Mouse (Mus musculus): ENCODE measurements around the gene Map4k4. TPM values are rescaled to one million over a fixed set of nuclear protein-coding genes. Genes with fewer than 3 reads are reported as not detected.

Map4k4 gene
- total and polyA plus RNA-seq, 2 experiments from 2014 or later, result 21.3 to 241 TPM

DNA sequence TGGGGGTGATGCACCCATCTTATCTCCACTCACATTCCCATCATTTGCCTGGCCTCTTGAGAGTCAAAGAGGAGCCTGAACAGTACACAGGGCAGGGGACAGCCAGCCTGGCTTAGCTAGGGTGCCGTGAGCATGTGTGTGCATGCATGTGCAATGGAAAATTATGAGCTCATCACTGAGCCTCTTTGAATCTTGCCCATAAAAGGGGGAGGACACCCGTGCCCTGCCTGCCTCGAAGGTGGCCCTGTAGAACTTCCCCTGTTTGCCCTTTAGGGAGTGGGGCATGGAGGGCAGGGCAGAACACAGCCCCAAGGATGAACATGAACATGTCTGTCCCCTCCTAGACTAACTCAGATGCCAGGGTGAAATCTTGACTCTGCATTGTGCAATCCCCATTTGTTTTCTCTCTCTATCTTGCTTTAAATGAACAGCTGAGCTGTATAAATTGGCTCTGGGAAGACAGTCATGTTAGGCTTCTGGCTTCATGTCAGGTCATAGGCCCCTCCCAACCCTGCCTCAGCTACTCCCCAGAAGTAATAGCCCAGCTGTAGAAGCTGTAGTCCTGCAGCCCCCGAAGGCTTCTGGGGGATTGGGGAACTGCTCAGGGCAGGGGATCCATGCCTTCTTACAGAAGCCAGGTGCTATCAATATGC lies 158.5 kb downstream of the Map4k4 start:
- H3K27ac ChIP-seq (ENCODE audit: low read depth, low read length), result no peak overlapping the region
- H3K4me1 ChIP-seq (ENCODE audit: insufficient read depth), result no peaks in the 10 kb centered on the region
- H3K36me3 ChIP-seq (ENCODE audit: insufficient read depth), result no peaks in the 10 kb centered on the region
- ATAC-seq, result no peak; the same call in 1 of the 2 replicates
- TF ChIP-seq CTCF (IDR thresholded peaks at IDR 0.05; ENCODE audit: low read depth), result no peak
- no peak overlapping the region for H3K9ac ChIP-seq
- 85% methylated on average over 4 of the region's 4 CpGs for WGBS
- H3K27me3 ChIP-seq (ENCODE audit: insufficient read depth, low read length), result no peaks in the 10 kb centered on the region
- no peak for DNase-seq
- no peaks in the 10 kb centered on the region for H3K9me3 ChIP-seq (ENCODE audit: low read length)
- no peak overlapping the region for H3K4me3 ChIP-seq (ENCODE audit: low read depth, low read length)
- no peak overlapping the region for H3K4me2 ChIP-seq (ENCODE audit: low read depth)

DNA sequence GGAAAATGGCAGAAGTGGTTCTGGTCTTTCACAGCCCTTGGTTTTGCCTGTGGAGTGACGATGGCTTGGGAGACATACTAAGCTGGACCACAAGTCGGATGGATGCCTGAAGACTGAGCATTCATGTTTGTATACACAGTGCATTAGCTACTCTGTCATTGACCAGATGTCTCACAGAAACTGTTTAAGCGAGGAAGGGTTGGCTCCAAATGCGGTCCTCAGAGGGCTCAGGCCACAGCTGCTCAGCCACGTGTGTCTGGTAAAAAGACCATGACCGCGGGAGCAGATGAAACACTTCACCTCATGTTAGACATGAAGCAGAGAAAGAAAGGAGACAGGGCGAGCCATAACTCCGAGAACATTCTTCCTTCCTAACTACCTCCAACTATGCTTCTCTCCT lies 160.6 kb downstream of the Map4k4 start:
- ATAC-seq (no peak), DNase-seq (no peak)
- Histone ChIP-seq H3K4me1 (ENCODE audit: insufficient read depth) (no peaks in the 10 kb centered on the region), H3K9ac (no peak overlapping the region), H3K9me3 (ENCODE audit: low read length) (no peaks in the 10 kb centered on the region), H3K4me3 (ENCODE audit: low read depth, low read length) (no peak overlapping the region), H3K27me3 (ENCODE audit: insufficient read depth, low read length) (no peaks in the 10 kb centered on the region), H3K36me3 (ENCODE audit: insufficient read depth) (no peaks in the 10 kb centered on the region), H3K27ac (ENCODE audit: low read depth, low read length) (no peak overlapping the region), H3K4me2 (ENCODE audit: low read depth) (no peak overlapping the region)
- WGBS, result 83% methylated on average over 9 of the region's 9 CpGs
- TF ChIP-seq CTCF (IDR thresholded peaks at IDR 0.05; ENCODE audit: low read depth), result no peak

GRCm38 (mm10) chr1:40063409-40063808 lies 162.7 kb downstream of the Map4k4 start:
- H3K4me3 ChIP-seq (ENCODE audit: low read depth, low read length), result no peak overlapping the region
- peak; percentile 65 for ATAC-seq
- no peaks in the 10 kb centered on the region for H3K36me3 ChIP-seq (ENCODE audit: insufficient read depth)
- no peaks in the 10 kb centered on the region for H3K4me1 ChIP-seq (ENCODE audit: insufficient read depth)
- H3K27me3 ChIP-seq (ENCODE audit: insufficient read depth, low read length), result no peaks in the 10 kb centered on the region
- no peak overlapping the region for H3K4me2 ChIP-seq (ENCODE audit: low read depth)
- TF ChIP-seq CTCF (IDR thresholded peaks at IDR 0.05; ENCODE audit: low read depth), result no peak
- peak overlapping the region; percentile 54; the same call in 1 of the 2 replicates for H3K27ac ChIP-seq (ENCODE audit: low read depth, low read length)
- H3K9ac ChIP-seq, result no peak overlapping the region
- H3K9me3 ChIP-seq (ENCODE audit: low read length), result no peaks in the 10 kb centered on the region
- WGBS, result 50% methylated on average over 4 of the region's 4 CpGs
- peak; percentile 25 for DNase-seq

DNA sequence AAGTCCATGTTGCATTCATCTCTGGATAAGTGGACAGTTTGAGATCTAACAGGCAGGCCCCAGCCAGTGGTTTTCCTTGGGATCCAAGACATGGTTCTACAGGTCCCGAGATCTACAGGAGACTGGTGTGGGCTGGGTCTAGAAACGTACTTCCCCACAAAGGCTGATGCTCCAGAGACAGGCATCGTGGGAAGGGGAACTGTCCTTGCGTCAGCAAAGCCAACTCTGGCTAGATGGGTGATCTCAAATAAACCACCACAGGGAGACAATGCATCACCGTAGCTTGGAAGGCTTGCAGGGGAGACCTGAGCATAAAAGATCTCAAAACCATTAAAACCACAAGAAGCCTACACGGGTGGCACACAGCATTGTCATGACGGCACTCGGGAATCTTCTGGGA lies 163.8 kb downstream of the Map4k4 start:
- no peak for ATAC-seq
- Histone ChIP-seq H3K4me3 (ENCODE audit: low read depth, low read length) (no peak overlapping the region), H3K36me3 (ENCODE audit: insufficient read depth) (no peaks in the 10 kb centered on the region), H3K4me1 (ENCODE audit: insufficient read depth) (no peaks in the 10 kb centered on the region), H3K4me2 (ENCODE audit: low read depth) (no peak overlapping the region), H3K9ac (no peak overlapping the region), H3K27me3 (ENCODE audit: insufficient read depth, low read length) (no peaks in the 10 kb centered on the region), H3K27ac (ENCODE audit: low read depth, low read length) (no peak overlapping the region), H3K9me3 (ENCODE audit: low read length) (no peaks in the 10 kb centered on the region)
- DNase-seq, result no peak
- 90% methylated on average over 8 of the region's 8 CpGs for WGBS
- no peak for TF ChIP-seq CTCF (IDR thresholded peaks at IDR 0.05; ENCODE audit: low read depth)

DNA sequence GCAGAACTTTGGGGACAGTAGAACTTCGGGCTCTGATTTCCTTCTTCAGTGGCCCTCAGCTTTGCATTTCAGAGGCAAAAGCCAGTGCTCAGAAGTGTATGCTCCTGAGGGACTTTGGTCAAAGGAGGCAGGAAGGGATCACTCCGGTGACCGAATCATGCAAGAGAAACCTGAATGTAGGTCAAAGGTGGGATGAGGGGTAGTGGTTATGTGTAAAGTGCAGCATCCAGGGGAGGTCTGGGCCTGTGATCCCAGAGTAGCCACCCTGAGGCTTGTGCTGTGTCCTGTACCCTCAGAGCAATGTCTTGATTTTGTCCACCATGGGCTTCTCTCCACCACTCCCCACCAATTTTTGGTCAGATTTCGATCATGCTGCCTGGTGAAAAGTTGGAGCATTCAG lies 171.8 kb downstream of the Map4k4 start:
- H3K4me2 ChIP-seq (ENCODE audit: low read depth), result no peak overlapping the region
- ATAC-seq, result no peak
- WGBS, result 87% methylated on average over 4 of the region's 4 CpGs
- DNase-seq, result no peak
- no peaks in the 10 kb centered on the region for H3K27me3 ChIP-seq (ENCODE audit: insufficient read depth, low read length)
- no peak overlapping the region for H3K9ac ChIP-seq
- no peak overlapping the region for H3K4me3 ChIP-seq (ENCODE audit: low read depth, low read length)
- no peak overlapping the region for H3K27ac ChIP-seq (ENCODE audit: low read depth, low read length)
- no peak for TF ChIP-seq CTCF (IDR thresholded peaks at IDR 0.05; ENCODE audit: low read depth)
- H3K9me3 ChIP-seq (ENCODE audit: low read length), result no peaks in the 10 kb centered on the region
- H3K36me3 ChIP-seq (ENCODE audit: insufficient read depth), result no peaks in the 10 kb centered on the region
- H3K4me1 ChIP-seq (ENCODE audit: insufficient read depth), result no peaks in the 10 kb centered on the region

- H3K27ac ChIP-seq (ENCODE audit: low read depth, low read length), result no peak within 1 kb of the TSS
- no peaks in the 10 kb centered on the region for H3K9me3 ChIP-seq (ENCODE audit: low read length)
- H3K4me1 ChIP-seq (ENCODE audit: insufficient read depth), result no peaks in the 10 kb centered on the region
- 99% methylated on average over 5 of the region's 5 CpGs for WGBS
- H3K9ac ChIP-seq, result no peak within 1 kb of the TSS
- ATAC-seq (no peak), DNase-seq (no peak)
- no peak for TF ChIP-seq CTCF (IDR thresholded peaks at IDR 0.05; ENCODE audit: low read depth)
- H3K27me3 ChIP-seq (ENCODE audit: insufficient read depth, low read length), result no peaks in the 10 kb centered on the region
- H3K4me2 ChIP-seq (ENCODE audit: low read depth), result no peak within 1 kb of the TSS
- no peak within 1 kb of the TSS for H3K4me3 ChIP-seq (ENCODE audit: low read depth, low read length)
- H3K36me3 ChIP-seq (ENCODE audit: insufficient read depth), result no peaks in the 10 kb centered on the region
Measured at GRCm38 (mm10) chr1:40073779-40074178, 173.1 kb downstream of the Map4k4 start, which contains the start of gene Il1r2. Gene Il1r2 (plus strand): TSS chr1:40074079.

Other genes starting within 250 kb of the Map4k4 start
- gene Creg2, start 249.4 kb upstream of the Map4k4 start, total RNA-seq (2014; rRNA removed), result 9.8 and 13.1 TPM in 2 replicates
- gene Creg2, start 249.4 kb upstream of the Map4k4 start, polyA plus RNA-seq (2015; fragmentation: Nextera tagmentation; extraction: Ambion mirVana), result 2.8 and 6.9 TPM in 2 replicates
- gene Rfx8, start 179.9 kb upstream of the Map4k4 start, total RNA-seq (2014; rRNA removed), result 0.52 TPM in 1 of 2 replicates, not detected in the other
- 0.22 and 0.34 TPM in 2 replicates for gene Rfx8, start 179.9 kb upstream of the Map4k4 start, polyA plus RNA-seq (2015; fragmentation: Nextera tagmentation; extraction: Ambion mirVana)
- gene Gm3646, start 95.6 kb upstream of the Map4k4 start, total RNA-seq (2014; rRNA removed), result not detected in 2 replicates
- gene Gm3646, start 95.6 kb upstream of the Map4k4 start, polyA plus RNA-seq (2015; fragmentation: Nextera tagmentation; extraction: Ambion mirVana), result not detected in 2 replicates
- 1.3 TPM in 1 of 2 replicates, not detected in the other for gene Il1r2, start 173.2 kb downstream of the Map4k4 start, total RNA-seq (2014; rRNA removed)
- 0.70 and 0.79 TPM in 2 replicates for gene Il1r2, start 173.2 kb downstream of the Map4k4 start, polyA plus RNA-seq (2015; fragmentation: Nextera tagmentation; extraction: Ambion mirVana)

Measured in forebrain, postnatal 0 days (tissue).